Mouse (Mus musculus) embryonic facial prominence, embryonic 10.5 days (tissue): ENCODE results near the gene Rngtt. TPM values are rescaled to one million over a fixed set of nuclear protein-coding genes. Genes with fewer than 3 reads are reported as not detected.

Experiments used
- DNase-seq: peaks from one replicate; pipeline ENCODE4 v3.0.0-alpha.2; 2017; ENCODE audit warnings: low spot score
- H3K27ac ChIP-seq: fragments of 300-500 bp; sonication (generic); replicated peaks from 2 replicates; pipeline ENCODE4 v1.5.1; 2016; ENCODE audit warnings: mild to moderate bottlenecking
- H3K27me3 ChIP-seq: fragments of 300-500 bp; sonication (generic); replicated peaks from 2 replicates; pipeline ENCODE4 v1.6.1; 2016; ENCODE audit warnings: low read depth, mild to moderate bottlenecking; ENCODE audit not compliant: poor library complexity, severe bottlenecking
- H3K36me3 ChIP-seq: fragments of 300-500 bp; sonication (generic); replicated peaks from 2 replicates; pipeline ENCODE4 v1.6.1; 2016; ENCODE audit warnings: mild to moderate bottlenecking, moderate library complexity
- H3K4me1 ChIP-seq: fragments of 300-500 bp; sonication (generic); 2 replicates; pipeline ENCODE4 v1.6.1; 2016
- H3K4me3 ChIP-seq: fragments of 300-500 bp; sonication (generic); 2 replicates; pipeline ENCODE4 v1.5.1; 2016; ENCODE audit warnings: mild to moderate bottlenecking, moderate library complexity
- H3K9me3 ChIP-seq: fragments of 300-500 bp; sonication (generic); 2 replicates; pipeline ENCODE4 v1.6.1; 2016; ENCODE audit warnings: mild to moderate bottlenecking
- WGBS: fragments of 180-500 bp; shearing (Covaris S2); methylation state at CpG from one replicate; pipeline ENCODE4 v1.1.7; 2016; 5-methylcytosine and 5-hydroxymethylcytosine counted together
- microRNA-seq: library from miRNA; unstranded; fragments of <30 nt; microRNA quantifications from one replicate; pipeline ENCODE4, GENCODE M21; 2017
- polyA plus RNA-seq: library from polyadenylated mRNA; unstranded; fragments of >200 nt; fragmentation: Nextera tagmentation; extraction: Ambion mirVana; gene quantifications from 2 replicates; pipeline ENCODE4 v1.2.1, GENCODE M21; 2016

Rngtt gene
- polyA plus RNA-seq, 1 experiment from 2014 or later, result 32.6 TPM

- H3K4me3 ChIP-seq, result no peak overlapping the region
- no peaks in the 10 kb centered on the region for H3K36me3 ChIP-seq
- no peak overlapping the region for H3K27ac ChIP-seq
- no peaks in the 10 kb centered on the region for H3K27me3 ChIP-seq
- DNase-seq, result no peak
- H3K4me1 ChIP-seq, result peaks cover 26% of the 10 kb centered on the region
- H3K9me3 ChIP-seq, result no peaks in the 10 kb centered on the region
- 72% methylated on average over 13 of the region's 13 CpGs for WGBS
Measured at GRCm38 (mm10) chr4:33544755-33545576, 234.9 kb downstream of the Rngtt start.

- no peak for DNase-seq
- 60% methylated on average over 6 of the region's 6 CpGs for WGBS
- Histone ChIP-seq H3K4me3 (no peak overlapping the region), H3K27ac (no peak overlapping the region), H3K9me3 (no peaks in the 10 kb centered on the region), H3K36me3 (no peaks in the 10 kb centered on the region), H3K27me3 (no peaks in the 10 kb centered on the region), H3K4me1 (peaks cover 28% of the 10 kb centered on the region)
Measured at GRCm38 (mm10) chr4:33545577-33545879, 235.4 kb downstream of the Rngtt start.

- no peak for DNase-seq
- Histone ChIP-seq H3K4me1 (peaks cover 28% of the 10 kb centered on the region), H3K27ac (no peak overlapping the region), H3K9me3 (no peaks in the 10 kb centered on the region), H3K36me3 (no peaks in the 10 kb centered on the region), H3K4me3 (no peak overlapping the region), H3K27me3 (no peaks in the 10 kb centered on the region)
- WGBS, result 83% methylated on average over 11 of the region's 11 CpGs
Measured at GRCm38 (mm10) chr4:33546278-33546677, 236.2 kb downstream of the Rngtt start.

- Histone ChIP-seq H3K9me3 (no peaks in the 10 kb centered on the region), H3K4me3 (no peak overlapping the region), H3K4me1 (peaks cover 28% of the 10 kb centered on the region), H3K36me3 (no peaks in the 10 kb centered on the region), H3K27me3 (no peaks in the 10 kb centered on the region), H3K27ac (no peak overlapping the region)
- WGBS, result 89% methylated on average over 8 of the region's 8 CpGs
- no peak for DNase-seq
Measured at GRCm38 (mm10) chr4:33547315-33547929, 237.3 kb downstream of the Rngtt start.

GRCm38 (mm10) chr4:33549606-33550005 lies 239.5 kb downstream of the Rngtt start:
- WGBS, result 45% methylated on average over 5 of the region's 5 CpGs
- Histone ChIP-seq H3K27me3 (peaks cover 10% of the 10 kb centered on the region; the same call in 1 of the 2 replicates), H3K27ac (peak overlapping the region; percentile 41; the same call in 1 of the 2 replicates), H3K36me3 (no peaks in the 10 kb centered on the region), H3K4me1 (peaks cover 28% of the 10 kb centered on the region), H3K9me3 (no peaks in the 10 kb centered on the region), H3K4me3 (no peak overlapping the region)
- DNase-seq, result no peak

Small RNA genes within 50 kb of the gene (microRNA-seq; reads per million reads assigned to microRNA genes)
- gene Mir8118, result not detected

Other genes with a start within 250 kb of the Rngtt start
- gene Gabrr2, start 247.3 kb upstream of the Rngtt start, polyA plus RNA-seq, result 0.21 TPM in 1 of 2 replicates, not detected in the other
- gene Gabrr1, start 177.8 kb upstream of the Rngtt start, polyA plus RNA-seq, result 0.06 TPM in 1 of 2 replicates, not detected in the other
- 0.74 and 0.92 TPM in 2 replicates for gene Pm20d2, start 120.6 kb upstream of the Rngtt start, polyA plus RNA-seq
- 3.3 and 5.8 TPM in 2 replicates for gene Srsf12, start 101.3 kb upstream of the Rngtt start, polyA plus RNA-seq
- gene Pnrc1, start 20.1 kb upstream of the Rngtt start, polyA plus RNA-seq, result 78.2 and 88.4 TPM in 2 replicates